Mouse (Mus musculus): ENCODE results near the gene Nrxn3. TPM values are rescaled to one million over a fixed set of nuclear protein-coding genes. Genes with fewer than 3 reads are reported as not detected.

Nrxn3 gene
- polyA plus RNA-seq, 1 experiment from 2014 or later, result 53.1 TPM

- 53% methylated on average over 3 of the region's 3 CpGs for WGBS
Measured at GRCm38 (mm10) chr12:90027023-90027422, 1304.3 kb downstream of the Nrxn3 start.

GRCm38 (mm10) chr12:90041038-90041437 is 1318.4 kb downstream of the Nrxn3 start:
- Histone ChIP-seq H3K27me3 (no peaks in the 10 kb centered on the region), H3K27ac (no peak overlapping the region), H3K36me3 (no peaks in the 10 kb centered on the region), H3K9ac (no peak overlapping the region), H3K4me2 (replicated peaks) (no peak overlapping the region), H3K9me3 (replicated peaks) (no peaks in the 10 kb centered on the region), H3K4me3 (no peak overlapping the region), H3K4me1 (no peaks in the 10 kb centered on the region)
- ATAC-seq (ENCODE audit: low FRiP score), result no peak
- 74% methylated on average over 1 of the region's 1 CpGs for WGBS

More at GRCm38 (mm10) chr12:90027023-90027422, 1304.3 kb downstream of the Nrxn3 start:
- Histone ChIP-seq H3K36me3 (no peaks in the 10 kb centered on the region), H3K27me3 (no peaks in the 10 kb centered on the region), H3K4me1 (no peaks in the 10 kb centered on the region), H3K27ac (no peak overlapping the region), H3K4me3 (no peak overlapping the region), H3K9ac (no peak overlapping the region), H3K9me3 (replicated peaks) (no peaks in the 10 kb centered on the region), H3K4me2 (replicated peaks) (no peak overlapping the region)
- ATAC-seq (ENCODE audit: low FRiP score), result no peak

DNA sequence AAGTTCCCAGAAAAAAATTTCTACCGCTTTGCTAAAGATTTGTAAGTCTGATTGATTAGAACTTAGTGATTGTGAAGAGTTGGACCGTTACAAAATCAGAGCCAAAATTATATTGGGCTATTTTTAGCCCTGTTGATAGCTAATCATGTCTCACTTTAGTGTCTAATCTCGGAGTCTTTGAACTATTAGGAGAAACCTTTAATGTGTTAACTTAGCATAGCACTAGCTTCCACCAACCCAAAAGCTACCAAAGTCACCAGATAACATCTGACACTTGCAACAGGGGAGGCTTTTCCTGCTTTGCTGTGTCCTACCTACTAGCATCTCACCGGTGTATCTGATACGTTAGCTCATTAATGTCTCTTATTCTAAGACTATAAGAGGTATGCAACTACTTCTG is 1333.6 kb downstream of the Nrxn3 start:
- H3K27ac ChIP-seq, result no peak overlapping the region
- H3K4me3 ChIP-seq, result no peak overlapping the region
- no peak for ATAC-seq (ENCODE audit: low FRiP score)
- H3K9ac ChIP-seq, result no peak overlapping the region
- H3K9me3 ChIP-seq (replicated peaks), result no peaks in the 10 kb centered on the region
- no peak overlapping the region for H3K4me2 ChIP-seq (replicated peaks)
- 93% methylated on average over 5 of the region's 5 CpGs for WGBS
- H3K27me3 ChIP-seq, result no peaks in the 10 kb centered on the region
- no peaks in the 10 kb centered on the region for H3K4me1 ChIP-seq
- H3K36me3 ChIP-seq, result no peaks in the 10 kb centered on the region

- Histone ChIP-seq H3K36me3 (no peaks in the 10 kb centered on the region), H3K27ac (no peak overlapping the region), H3K9me3 (replicated peaks) (no peaks in the 10 kb centered on the region), H3K4me3 (no peak overlapping the region), H3K4me2 (replicated peaks) (no peak overlapping the region), H3K4me1 (peaks cover 3% of the 10 kb centered on the region; the same call in 1 of the 2 replicates), H3K27me3 (no peaks in the 10 kb centered on the region), H3K9ac (no peak overlapping the region)
- no peak for ATAC-seq (ENCODE audit: low FRiP score)
- WGBS, result 73% methylated on average over 3 of the region's 3 CpGs
Measured at GRCm38 (mm10) chr12:90059786-90060185, 1337.1 kb downstream of the Nrxn3 start.

DNA sequence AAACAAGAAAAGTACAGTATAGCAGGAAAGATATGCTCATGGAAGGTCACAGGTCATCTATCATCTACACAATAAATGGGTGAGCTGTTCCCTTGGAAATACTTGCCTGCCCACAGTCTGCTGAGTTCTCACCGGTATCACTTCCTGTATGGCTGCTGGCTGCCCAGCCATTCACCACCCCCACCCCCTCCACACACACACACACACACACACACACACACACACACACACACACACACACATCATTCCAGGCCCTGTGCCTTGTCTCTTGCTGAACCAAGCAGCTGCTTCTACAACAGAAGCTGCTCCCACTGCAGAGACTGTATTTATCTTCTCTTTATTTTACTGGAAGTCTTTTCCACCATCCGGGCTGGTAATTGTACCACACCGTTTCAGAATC is 1338.6 kb downstream of the Nrxn3 start:
- 63% methylated on average over 3 of the region's 3 CpGs for WGBS
- Histone ChIP-seq H3K27me3 (no peaks in the 10 kb centered on the region), H3K4me1 (peaks cover 3% of the 10 kb centered on the region; the same call in 1 of the 2 replicates), H3K9ac (no peak overlapping the region), H3K4me2 (replicated peaks) (no peak overlapping the region), H3K4me3 (no peak overlapping the region), H3K9me3 (replicated peaks) (no peaks in the 10 kb centered on the region), H3K36me3 (no peaks in the 10 kb centered on the region), H3K27ac (no peak overlapping the region; the same call in 1 of the 2 replicates)
- no peak for ATAC-seq (ENCODE audit: low FRiP score)

DNA sequence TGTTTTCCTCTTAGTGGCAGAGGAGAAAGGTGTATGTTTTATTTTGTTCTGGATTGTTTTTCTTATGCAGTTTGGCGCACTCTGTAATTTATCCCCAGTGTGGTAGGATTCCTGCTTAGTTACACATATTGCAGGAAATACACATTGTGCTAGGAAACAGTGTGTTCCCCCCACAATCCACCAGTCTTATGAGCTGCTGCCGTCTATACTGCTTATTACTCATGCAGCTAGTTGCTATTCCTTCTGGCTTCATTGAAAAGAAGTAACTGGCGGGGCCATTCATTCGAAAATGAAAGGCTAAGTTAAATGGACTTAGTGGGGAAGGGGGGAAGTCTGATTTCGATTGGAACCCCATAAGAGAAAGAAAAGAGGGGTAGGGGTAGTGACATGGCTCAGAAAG is 1339.5 kb downstream of the Nrxn3 start:
- 44% methylated on average over 5 of the region's 5 CpGs for whole genome bisulfite sequencing
- ATAC-seq (ENCODE audit: low FRiP score), result no peak
- no peak overlapping the region for H3K27ac ChIP-seq

GRCm38 (mm10) chr12:90063443-90063842 is 1340.8 kb downstream of the Nrxn3 start:
- H3K4me1 ChIP-seq, result peaks cover 3% of the 10 kb centered on the region; the same call in 1 of the 2 replicates
- no peaks in the 10 kb centered on the region for H3K36me3 ChIP-seq
- no peaks in the 10 kb centered on the region for H3K27me3 ChIP-seq
- no peak overlapping the region for H3K9ac ChIP-seq
- no peak overlapping the region for H3K4me2 ChIP-seq (replicated peaks)
- no peak overlapping the region for H3K4me3 ChIP-seq
- WGBS, result 72% methylated on average over 2 of the region's 2 CpGs
- ATAC-seq (ENCODE audit: low FRiP score), result no peak
- H3K27ac ChIP-seq, result no peak overlapping the region
- H3K9me3 ChIP-seq (replicated peaks), result no peaks in the 10 kb centered on the region

More for the DNA sequence above, 1339.5 kb downstream of the Nrxn3 start:
- H3K9ac ChIP-seq, result no peak overlapping the region
- no peak overlapping the region for H3K4me3 ChIP-seq
- H3K9me3 ChIP-seq (replicated peaks), result no peaks in the 10 kb centered on the region
- no peaks in the 10 kb centered on the region for H3K36me3 ChIP-seq
- H3K4me1 ChIP-seq, result peaks cover 3% of the 10 kb centered on the region; the same call in 1 of the 2 replicates
- no peak overlapping the region for H3K4me2 ChIP-seq (replicated peaks)
- no peaks in the 10 kb centered on the region for H3K27me3 ChIP-seq

DNA sequence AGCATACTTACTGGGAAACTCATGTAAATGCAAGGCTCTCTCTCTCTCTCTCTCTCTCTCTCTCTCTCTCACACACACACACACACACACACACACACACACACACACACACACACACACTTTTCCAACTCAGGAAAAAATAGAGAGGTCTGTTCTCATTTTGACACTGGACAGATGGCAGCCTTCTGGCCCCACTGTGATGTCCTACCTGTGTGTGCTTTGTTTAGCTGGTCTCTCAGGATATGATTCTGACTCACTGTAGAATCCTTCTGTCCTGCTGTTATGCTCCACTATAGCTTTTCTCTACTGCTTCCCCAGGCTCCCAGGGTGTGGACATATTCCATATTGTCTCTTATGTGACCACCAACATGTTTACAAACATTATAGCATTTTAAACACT is 1363.2 kb downstream of the Nrxn3 start:
- H3K9ac ChIP-seq, result no peak overlapping the region
- no peak overlapping the region for H3K4me2 ChIP-seq (replicated peaks)
- no peaks in the 10 kb centered on the region for H3K9me3 ChIP-seq (replicated peaks)
- H3K27ac ChIP-seq, result no peak overlapping the region
- ATAC-seq (ENCODE audit: low FRiP score), result no peak
- H3K36me3 ChIP-seq, result no peaks in the 10 kb centered on the region
- no peaks in the 10 kb centered on the region for H3K27me3 ChIP-seq
- H3K4me1 ChIP-seq, result no peaks in the 10 kb centered on the region
- H3K4me3 ChIP-seq, result no peak overlapping the region

GRCm38 (mm10) chr12:90095754-90096153 is 1373.1 kb downstream of the Nrxn3 start:
- Histone ChIP-seq H3K27ac (no peak overlapping the region), H3K4me3 (no peak overlapping the region), H3K4me2 (replicated peaks) (no peak overlapping the region), H3K27me3 (no peaks in the 10 kb centered on the region), H3K36me3 (no peaks in the 10 kb centered on the region), H3K9ac (no peak overlapping the region), H3K4me1 (no peaks in the 10 kb centered on the region), H3K9me3 (replicated peaks) (no peaks in the 10 kb centered on the region)
- no peak for ATAC-seq (ENCODE audit: low FRiP score)
- 84% methylated on average over 1 of the region's 1 CpGs for WGBS

DNA sequence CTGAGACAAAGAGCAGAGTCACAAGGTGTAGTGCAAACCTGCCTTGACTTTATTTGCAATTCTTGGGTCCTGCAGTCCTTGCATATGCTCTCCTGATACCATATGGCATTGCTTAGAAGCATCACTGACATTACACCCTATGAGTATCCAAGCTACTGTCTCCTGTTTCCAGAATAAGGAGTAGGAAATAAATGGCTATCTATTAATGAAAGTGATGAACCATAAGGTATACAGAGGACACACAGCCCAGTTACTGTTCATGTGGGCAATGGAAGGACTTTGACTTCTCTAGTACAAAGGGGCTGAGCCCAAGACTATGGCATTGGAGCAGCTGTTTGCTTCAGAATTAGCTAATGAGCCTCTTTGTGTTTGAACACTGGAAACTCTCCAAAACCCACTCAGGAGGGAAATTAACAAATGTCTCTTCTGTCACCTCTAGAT is 1390.7 kb downstream of the Nrxn3 start:
- Histone ChIP-seq H3K27me3 (no peaks in the 10 kb centered on the region), H3K4me3 (no peak overlapping the region), H3K4me2 (replicated peaks) (no peak overlapping the region), H3K27ac (0 out of 2 replicates have a peak overlapping the region, but pooled peaks have one; percentile 4), H3K9ac (no peak overlapping the region), H3K9me3 (replicated peaks) (no peaks in the 10 kb centered on the region), H3K36me3 (no peaks in the 10 kb centered on the region), H3K4me1 (no peaks in the 10 kb centered on the region)
- ATAC-seq (ENCODE audit: low FRiP score), result peak; percentile 84

DNA sequence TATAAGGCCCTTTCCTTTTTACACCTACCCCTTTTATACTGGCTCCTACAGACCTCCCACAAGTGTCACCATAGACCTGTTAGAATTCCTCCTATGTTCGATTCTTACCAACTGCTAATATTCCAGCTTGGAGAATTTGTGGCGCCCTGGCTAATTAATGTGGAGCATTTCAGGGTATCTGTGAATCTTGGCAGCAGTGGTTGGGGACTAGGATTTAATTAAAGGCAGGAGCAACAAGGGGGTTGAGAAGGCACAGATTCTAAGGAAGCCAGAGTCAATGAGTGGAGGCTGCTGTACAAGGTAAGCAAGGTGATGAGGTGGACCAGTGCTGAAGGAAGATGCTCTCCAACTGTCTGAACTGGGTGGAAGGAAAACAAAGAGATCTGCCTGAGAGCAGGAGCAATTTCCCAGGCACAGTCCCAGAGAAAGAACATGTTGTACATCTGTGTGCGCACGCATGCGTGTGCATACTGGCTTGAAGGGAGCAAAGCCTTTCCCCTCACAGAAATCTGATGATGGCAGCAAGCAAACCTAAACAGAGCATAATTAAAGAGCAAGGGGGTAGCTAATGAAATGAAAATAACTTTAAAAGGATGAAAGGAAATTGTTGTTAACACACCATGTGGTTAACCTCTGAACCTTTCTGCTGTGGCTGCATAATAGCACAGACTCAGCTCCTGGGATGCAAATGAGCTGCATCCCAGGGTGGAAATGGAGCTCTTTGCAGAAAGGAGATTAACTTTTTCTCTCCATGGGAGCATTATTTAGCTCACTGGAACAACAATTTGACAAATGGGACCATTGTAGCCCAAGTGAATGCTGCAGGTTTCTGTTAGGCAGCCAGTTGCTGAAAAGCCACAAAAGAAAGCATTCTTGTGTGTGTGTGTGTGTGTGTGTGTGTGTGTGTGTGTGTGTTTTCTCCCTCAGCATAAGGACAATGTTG is 1409.5 kb downstream of the Nrxn3 start:
- Histone ChIP-seq H3K9ac (no peak overlapping the region), H3K27me3 (0 out of 2 replicates have a peak, but pooled peaks cover 8% of the 10 kb centered on the region), H3K27ac (peak overlapping the region; percentile 68; the same call in 1 of the 2 replicates), H3K4me3 (no peak overlapping the region), H3K36me3 (no peaks in the 10 kb centered on the region), H3K4me1 (peaks cover 12% of the 10 kb centered on the region), H3K9me3 (replicated peaks) (no peaks in the 10 kb centered on the region), H3K4me2 (replicated peaks) (no peak overlapping the region)
- ATAC-seq (ENCODE audit: low FRiP score), result peak; percentile 95
- 25% methylated on average over 5 of the region's 5 CpGs for WGBS

GRCm38 (mm10) chr12:90142011-90142410 is 1419.3 kb downstream of the Nrxn3 start:
- H3K9ac ChIP-seq, result no peak overlapping the region
- H3K4me1 ChIP-seq, result no peaks in the 10 kb centered on the region
- H3K27me3 ChIP-seq, result no peaks in the 10 kb centered on the region
- ATAC-seq (ENCODE audit: low FRiP score), result no peak
- H3K27ac ChIP-seq, result no peak overlapping the region
- no peaks in the 10 kb centered on the region for H3K36me3 ChIP-seq
- H3K4me2 ChIP-seq (replicated peaks), result no peak overlapping the region
- H3K9me3 ChIP-seq (replicated peaks), result no peaks in the 10 kb centered on the region
- no peak overlapping the region for H3K4me3 ChIP-seq
- 70% methylated on average over 2 of the region's 2 CpGs for WGBS

DNA sequence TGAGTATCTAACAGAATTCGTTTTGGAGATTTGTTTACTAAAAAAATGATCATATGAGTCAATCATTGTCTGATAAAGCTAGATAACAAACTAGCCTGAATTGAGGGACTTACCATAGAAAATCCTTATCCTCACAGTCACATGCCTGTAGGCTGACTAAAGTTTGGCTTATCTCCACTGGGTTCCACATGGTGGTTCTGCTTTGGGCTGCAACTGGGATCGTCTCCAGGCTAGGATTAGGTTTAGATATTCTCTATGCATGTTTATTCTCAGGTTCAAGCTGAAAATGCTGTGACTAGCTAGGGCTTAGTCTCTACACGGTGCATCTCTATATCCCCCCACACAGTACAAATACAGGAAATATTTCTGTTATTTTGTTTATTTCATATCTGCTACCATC is 1421.6 kb downstream of the Nrxn3 start:
- H3K4me1 ChIP-seq, result no peaks in the 10 kb centered on the region
- H3K9me3 ChIP-seq (replicated peaks), result no peaks in the 10 kb centered on the region
- H3K27ac ChIP-seq, result no peak overlapping the region
- no peak overlapping the region for H3K4me3 ChIP-seq
- H3K27me3 ChIP-seq, result no peaks in the 10 kb centered on the region
- no peak overlapping the region for H3K4me2 ChIP-seq (replicated peaks)
- no peaks in the 10 kb centered on the region for H3K36me3 ChIP-seq
- WGBS, result 84% methylated on average over 3 of the region's 3 CpGs
- no peak overlapping the region for H3K9ac ChIP-seq
- no peak for ATAC-seq (ENCODE audit: low FRiP score)

All from hindbrain, embryonic 12.5 days (tissue).